8 mouse cellular contexts compared by ENCODE assay signal in genomic region chr5:49523997-49524393, GRCm38 (mm10). TPM values are rescaled to one million over a fixed set of nuclear protein-coding genes. Genes with fewer than 3 reads are reported as not detected.
DNase-seq lines count a peak whose midpoint lies in the region; ATAC-seq lines count a peak whose summit lies in the region.

No protein-coding gene starts in this region.

- peak overlapping the region; percentile 40 for H3K4me3 ChIP-seq in lung, embryonic 15.5 days
- H3K4me3 ChIP-seq in intestine, embryonic 16.5 days (ENCODE audit: low read length), result peak overlapping the region; percentile 44
- H3K4me3 ChIP-seq in neural tube, embryonic 15.5 days (replicated peaks), result peak overlapping the region; percentile 69

- peaks cover 47% of the 10 kb centered on the region for H3K27me3 ChIP-seq in lung, embryonic 15.5 days
- peaks cover 15% of the 10 kb centered on the region for H3K27me3 ChIP-seq in intestine, embryonic 16.5 days (replicated peaks; ENCODE audit: control insufficient read depth, insufficient read depth, low read length)
- peaks cover 12% of the 10 kb centered on the region for H3K27me3 ChIP-seq in neural tube, embryonic 15.5 days (replicated peaks)

- H3K9me3 ChIP-seq in lung, embryonic 15.5 days, result no peaks in the 10 kb centered on the region
- no peaks in the 10 kb centered on the region for H3K9me3 ChIP-seq in intestine, embryonic 16.5 days (ENCODE audit: control insufficient read depth, low read length)
- H3K9me3 ChIP-seq in neural tube, embryonic 15.5 days (replicated peaks), result no peaks in the 10 kb centered on the region

- H3K4me2 ChIP-seq in lung, embryonic 15.5 days, result peak overlapping the region; percentile 81
- H3K4me2 ChIP-seq in intestine, embryonic 16.5 days (ENCODE audit: low read depth, low read length), result peak overlapping the region; percentile 65; the same call in 1 of the 2 replicates
- peak overlapping the region; percentile 88 for H3K4me2 ChIP-seq in neural tube, embryonic 15.5 days

- no peak for ATAC-seq in lung, embryonic 15.5 days (ENCODE audit: borderline replicate concordance, extremely low read depth, low FRiP score, low TSS enrichment)
- ATAC-seq in intestine, embryonic 16.5 days, result no peak
- ATAC-seq in neural tube, embryonic 15.5 days (ENCODE audit: low FRiP score), result no peak

- peak; percentile 44 for DNase-seq in cerebellum, adult 8-10 months
- no peak for DNase-seq in cerebellum, adult 9-11 months
- DNase-seq in lung, adult 18-20 months, result no peak
- DNase-seq in layer of hippocampus, adult 9-11 months, result no peak
- DNase-seq in gastrocnemius, adult 8-10 months (ENCODE audit: low spot score in 2 of 2), result no peak

- no peak overlapping the region for H3K9ac ChIP-seq in lung, embryonic 15.5 days
- no peak overlapping the region for H3K9ac ChIP-seq in intestine, embryonic 16.5 days (ENCODE audit: low read depth, low read length)
- peak overlapping the region; percentile 61; the same call in 1 of the 2 replicates for H3K9ac ChIP-seq in neural tube, embryonic 15.5 days (replicated peaks)

- WGBS in lung, embryonic 15.5 days, result 4% methylated on average over 11 of the region's 11 CpGs
- WGBS in intestine, embryonic 16.5 days, result 8% methylated on average over 11 of the region's 11 CpGs
- WGBS in neural tube, embryonic 15.5 days, result 8% methylated on average over 11 of the region's 11 CpGs

- peaks cover 5% of the 10 kb centered on the region; the same call in 1 of the 2 replicates for H3K4me1 ChIP-seq in lung, embryonic 15.5 days
- no peaks in the 10 kb centered on the region for H3K4me1 ChIP-seq in intestine, embryonic 16.5 days (ENCODE audit: control insufficient read depth, insufficient read depth, low read length)
- H3K4me1 ChIP-seq in neural tube, embryonic 15.5 days, result peaks cover 13% of the 10 kb centered on the region; the same call in 1 of the 2 replicates

- H3K27ac ChIP-seq in lung, embryonic 15.5 days, result no peak overlapping the region
- no peak overlapping the region for H3K27ac ChIP-seq in intestine, embryonic 16.5 days (ENCODE audit: low read length)
- no peak overlapping the region for H3K27ac ChIP-seq in neural tube, embryonic 15.5 days (replicated peaks)

- no peaks in the 10 kb centered on the region for H3K36me3 ChIP-seq in lung, embryonic 15.5 days
- no peaks in the 10 kb centered on the region for H3K36me3 ChIP-seq in intestine, embryonic 16.5 days (ENCODE audit: control insufficient read depth, insufficient read depth, low read length)
- no peaks in the 10 kb centered on the region for H3K36me3 ChIP-seq in neural tube, embryonic 15.5 days

RNA-seq across cellular contexts. Expression of gene Kcnip4, which starts 0.7 kb away (rescaled TPM):
- polyA plus RNA-seq in lung, embryonic 15.5 days (2015; fragmentation: Nextera tagmentation; extraction: Ambion mirVana), result 0.49 and 0.75 TPM in 2 replicates
- 2.1 and 3.0 TPM in 2 replicates for polyA plus RNA-seq in intestine, embryonic 16.5 days (2015; fragmentation: Nextera tagmentation; extraction: Ambion mirVana)
- polyA plus RNA-seq in neural tube, embryonic 15.5 days (2015; fragmentation: Nextera tagmentation; extraction: Ambion mirVana), result 17.0 and 17.8 TPM in 2 replicates
- under 1 TPM in 1 of 4 experiments, not detected in 3; 0.16 TPM for total RNA-seq in gastrocnemius, adult 8-10 months (2022)
